Mouse (Mus musculus): ENCODE measurements around the gene Tmem37.

- TF ChIP-seq MYOG (IDR thresholded peaks at IDR 0.05; ENCODE audit: control insufficient read depth, extremely low read depth, insufficient read length) (no peak), CTCF (IDR thresholded peaks at IDR 0.05; ENCODE audit: control insufficient read depth, insufficient read depth, insufficient read length) (no peak), MAX (IDR thresholded peaks at IDR 0.05) (no peak), MYOD1 (IDR thresholded peaks at IDR 0.05; ENCODE audit: control insufficient read depth, insufficient read length, low read depth) (no peak), USF1 (IDR thresholded peaks at IDR 0.05; ENCODE audit: low read depth) (no peak), FOSL1 (IDR thresholded peaks at IDR 0.05; ENCODE audit: insufficient read depth, low read length, poor library complexity, severe bottlenecking) (no peak), CEBPB (IDR thresholded peaks at IDR 0.05; ENCODE audit: low read depth) (no peak)
Observed at GRCm38 (mm10) chr1:120069120-120069519, 4.8 kb downstream of the Tmem37 start.

All from C2C12 (cell line).